Mouse (Mus musculus): ENCODE data around the gene Frmd4a.

DNA sequence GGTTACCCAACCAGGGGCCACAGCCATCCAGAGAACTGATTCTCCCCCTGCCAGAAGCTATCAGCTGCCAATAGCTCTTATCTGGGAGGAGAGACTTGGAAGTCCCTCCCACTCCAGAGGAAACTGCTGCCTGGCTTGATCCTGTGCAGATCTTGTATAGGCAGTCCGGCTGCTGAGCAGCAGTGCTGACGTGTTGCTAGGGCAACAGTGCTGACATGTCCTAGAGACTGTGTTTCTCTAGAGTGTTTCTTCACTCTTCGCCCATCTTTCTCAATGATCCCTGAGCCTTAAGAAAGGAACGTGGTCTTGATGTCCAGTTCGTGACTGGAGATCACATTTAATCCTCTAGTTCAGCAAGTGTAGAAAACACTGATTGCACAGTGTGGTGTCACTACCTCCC is 326.9 kb downstream of the Frmd4a start:
- no peak for TF ChIP-seq POLR2A (IDR thresholded peaks at IDR 0.05; ENCODE audit: insufficient read depth, low read depth, low read length)
- TF ChIP-seq EP300 (IDR thresholded peaks at IDR 0.05; ENCODE audit: insufficient read depth, low read depth, low read length), result no peak
